Mouse (Mus musculus): ENCODE results near the gene Cacna1d.

DNA sequence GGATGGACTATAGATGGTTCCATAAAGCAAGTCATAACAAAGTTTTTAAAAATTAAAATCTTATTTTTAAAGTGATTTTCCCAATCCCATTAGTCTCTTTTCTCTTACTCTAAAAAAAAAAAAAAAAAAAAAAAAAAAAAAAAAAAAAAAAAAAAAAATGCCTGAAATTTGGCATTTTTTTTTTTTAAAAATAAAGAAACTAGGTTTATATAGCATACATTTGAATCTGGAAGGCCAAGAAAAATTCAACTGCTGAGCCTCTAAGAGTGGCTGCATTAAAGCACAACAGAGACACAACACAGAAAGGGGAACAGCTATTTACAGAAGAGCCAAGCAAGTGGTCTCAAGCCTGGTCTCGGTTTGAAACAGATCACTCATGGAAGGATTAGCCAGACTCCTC, 112.9 kb downstream of the Cacna1d start:
- TF ChIP-seq USF1 (IDR thresholded peaks at IDR 0.05; ENCODE audit: low read depth) (no peak), CTCF (IDR thresholded peaks at IDR 0.05; ENCODE audit: control insufficient read depth, insufficient read depth, insufficient read length) (no peak), FOSL1 (IDR thresholded peaks at IDR 0.05; ENCODE audit: insufficient read depth, low read length, poor library complexity, severe bottlenecking) (no peak), MYOD1 (IDR thresholded peaks at IDR 0.05; ENCODE audit: control insufficient read depth, insufficient read length, low read depth) (no peak), MAX (IDR thresholded peaks at IDR 0.05) (no peak), MYOG (IDR thresholded peaks at IDR 0.05; ENCODE audit: control insufficient read depth, extremely low read depth, insufficient read length) (no peak), CEBPB (IDR thresholded peaks at IDR 0.05; ENCODE audit: low read depth) (no peak)
